Mouse (Mus musculus) embryonic stem cell, embryonic (primary cell): ENCODE data around the gene Gss.

Source experiments
- CTCF ChIA-PET, 4 experiments: fragments of 300-600 bp in 2 of 4; fragments of 350-600 bp in 2 of 4; sonication (Branson Sonifier 250); formaldehyde crosslinking; loops; one replicate each; lab custom pipeline; 2022; ENCODE audit warnings: inconsistent platforms in 2 of 4; lab: Charles Lee
- POLR2A ChIA-PET, 4 experiments: fragments of 300-600 bp in 2 of 4; fragments of 350-600 bp in 2 of 4; sonication (Branson Sonifier 250); formaldehyde crosslinking; loops; one replicate each; lab custom pipeline; 2022; ENCODE audit warnings: antibody characterized with exemption in 4 of 4, inconsistent platforms in 1 of 4; lab: Charles Lee

The Gss gene

GRCm38 (mm10) chr2:155574700-155575099 is 17.9 kb downstream of the Gss start:
- POLR2A ChIA-PET, result interaction anchor here in 1 of 4 experiments (1.6 kb wide), 1 partner anchor 10 kb away, joined by 4 read pairs; no protein-coding TSS in a partner anchor
- CTCF ChIA-PET, result interaction anchor here in 2 of 4 experiments (0.8 to 1.7 kb wide), 2 partner anchors 9 to 10 kb away, joined by 3 to 9 read pairs; no protein-coding TSS in a partner anchor

DNA sequence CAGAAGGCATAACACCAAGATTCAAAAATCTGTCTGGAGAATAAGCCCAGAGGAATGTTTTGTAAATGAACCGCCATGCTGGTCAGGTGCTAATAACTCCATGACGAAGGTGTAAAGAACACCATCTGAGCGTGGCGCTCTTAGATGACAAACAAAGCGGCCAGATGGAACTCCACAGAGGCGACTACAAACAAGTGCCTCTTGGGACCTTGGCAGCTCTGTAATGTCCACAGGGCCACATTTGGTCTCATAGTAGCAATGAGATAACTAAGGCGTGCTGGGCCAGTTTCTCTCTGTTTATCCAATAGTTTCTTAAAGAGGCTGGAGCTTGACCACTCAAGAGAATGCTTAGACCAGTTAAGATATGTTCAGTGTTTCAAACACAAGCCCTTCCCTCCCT is 18.6 kb downstream of the Gss start:
- POLR2A ChIA-PET, result interaction anchor here in 3 of 4 experiments (0.7 to 2.7 kb wide), 3 partner anchors 9 to 83 kb away, joined by 4 to 9 read pairs (median 5); no protein-coding TSS in a partner anchor
- CTCF ChIA-PET, result interaction anchor here in 3 of 4 experiments (0.5 to 1.7 kb wide), 4 partner anchors 10 to 55 kb away, joined by 3 to 9 read pairs (median 4); no protein-coding TSS in a partner anchor

GRCm38 (mm10) chr2:155573001-155573400 is 19.6 kb downstream of the Gss start:
- POLR2A ChIA-PET, result interaction anchor here in 3 of 4 experiments (0.7 to 2.7 kb wide), 9 partner anchors 10 to 457 kb away, joined by 3 to 9 read pairs (median 4); partner anchors contain the start of gene Gss (in 1 of the 3)
- CTCF ChIA-PET, result interaction anchor here in 3 of 4 experiments (0.6 to 1.5 kb wide), 6 partner anchors 11 to 632 kb away, joined by 3 to 4 read pairs (median 4); no protein-coding TSS in a partner anchor

DNA sequence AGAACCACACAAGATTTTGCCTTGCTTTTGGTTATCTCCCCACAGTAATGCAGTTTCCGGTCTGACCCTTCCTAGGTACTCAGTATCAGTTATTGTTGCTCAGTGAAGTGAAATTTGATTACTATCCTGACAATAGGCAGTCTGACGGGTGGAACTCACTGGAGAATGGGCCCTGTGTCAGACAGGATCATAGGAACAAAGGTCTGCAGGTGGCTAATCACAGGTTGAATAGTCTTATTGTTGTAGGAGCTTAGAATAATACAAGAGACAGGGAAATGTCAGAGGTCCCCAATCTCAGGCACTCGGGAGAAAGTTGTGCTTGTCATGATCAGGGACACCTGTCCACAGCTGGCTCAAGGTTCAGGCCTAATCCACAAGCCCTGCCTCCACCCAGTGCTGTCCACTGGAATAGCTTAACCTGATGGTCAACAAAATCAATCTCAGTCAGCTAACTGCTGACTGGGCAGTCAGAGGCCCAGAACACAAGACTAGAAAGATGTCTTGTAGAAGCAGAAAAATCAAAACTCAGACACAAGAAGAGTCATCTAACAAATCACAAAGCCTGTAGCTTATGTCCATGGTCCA is 23.3 kb downstream of the Gss start:
- ChIA-PET CTCF (interaction anchor here (0.5 to 2.2 kb wide), 16 partner anchors 15 to 353 kb away, joined by 3 to 12 read pairs (median 4); partner anchors contain the start of genes Ggt7 (in 3 of the 4) and Acss2 (in 2 of the 4)), POLR2A (interaction anchor here in 3 of 4 experiments (0.6 to 2.1 kb wide), 16 partner anchors 9 to 301 kb away, joined by 3 to 18 read pairs (median 4); partner anchors contain the start of genes Gss (in 1 of the 3) and Myh7b (in 1 of the 3))

- POLR2A ChIA-PET, result interaction anchor here in 1 of 4 experiments (0.6 to 1.3 kb wide), 8 partner anchors 8 to 308 kb away, joined by 3 to 5 read pairs (median 3); partner anchors contain the start of genes Acss2 and Ggt7
- CTCF ChIA-PET, result no interaction called here
Observed at GRCm38 (mm10) chr2:155567751-155568150, 24.9 kb downstream of the Gss start.

DNA sequence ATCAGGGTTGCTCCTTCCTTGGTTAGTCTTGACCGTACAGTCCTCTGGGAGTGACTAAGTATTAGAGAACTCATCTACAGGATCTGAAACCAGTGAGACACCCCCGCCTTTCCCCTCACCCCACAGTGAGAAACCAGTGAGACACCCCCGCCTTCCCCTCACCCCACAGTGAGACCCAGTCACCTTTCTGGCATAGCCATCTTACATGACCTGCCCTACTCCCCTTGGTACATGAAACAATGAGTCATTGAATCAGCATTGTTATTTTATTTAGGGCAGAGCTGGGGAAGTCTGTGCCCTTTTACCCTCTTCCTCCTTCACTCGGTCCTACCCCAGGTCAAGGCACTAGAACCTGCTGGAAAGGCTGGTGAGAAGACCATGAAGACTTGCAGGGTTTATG is 29.7 kb downstream of the Gss start:
- CTCF ChIA-PET, result interaction anchor here in 2 of 4 experiments (0.7 kb wide), 2 partner anchors 11 to 20 kb away, joined by 3 read pairs; no protein-coding TSS in a partner anchor
- POLR2A ChIA-PET, result interaction anchor here in 2 of 4 experiments (0.6 to 1.4 kb wide), 5 partner anchors 21 to 55 kb away, joined by 3 to 5 read pairs (median 4); partner anchors contain the start of gene Gss (in 1 of the 2)

DNA sequence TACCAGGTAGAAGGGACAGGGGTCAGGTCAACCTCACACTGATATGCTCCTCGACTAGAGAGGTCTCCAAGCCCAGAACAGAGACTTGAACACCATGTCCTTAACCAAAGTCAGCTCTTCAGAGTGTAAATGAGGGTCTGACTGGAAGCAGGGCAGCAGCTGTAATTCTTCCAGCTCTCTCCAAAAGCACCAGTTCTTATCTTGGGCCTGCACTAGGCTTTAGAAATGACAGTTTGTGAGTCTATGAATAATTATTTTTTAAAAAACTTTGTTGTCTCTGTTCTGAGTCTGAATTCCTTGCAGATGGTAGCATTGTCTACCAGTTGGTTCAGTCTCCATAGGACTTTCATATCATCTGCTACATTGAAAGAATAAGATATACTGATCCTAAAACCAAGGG is 30.4 kb downstream of the Gss start:
- CTCF ChIA-PET, result interaction anchor here in 1 of 4 experiments (0.7 kb wide), 1 partner anchor 12 kb away, joined by 3 read pairs; no protein-coding TSS in a partner anchor
- POLR2A ChIA-PET, result interaction anchor here in 1 of 4 experiments (1.4 kb wide), 1 partner anchor 22 kb away, joined by 5 read pairs; no protein-coding TSS in a partner anchor

DNA sequence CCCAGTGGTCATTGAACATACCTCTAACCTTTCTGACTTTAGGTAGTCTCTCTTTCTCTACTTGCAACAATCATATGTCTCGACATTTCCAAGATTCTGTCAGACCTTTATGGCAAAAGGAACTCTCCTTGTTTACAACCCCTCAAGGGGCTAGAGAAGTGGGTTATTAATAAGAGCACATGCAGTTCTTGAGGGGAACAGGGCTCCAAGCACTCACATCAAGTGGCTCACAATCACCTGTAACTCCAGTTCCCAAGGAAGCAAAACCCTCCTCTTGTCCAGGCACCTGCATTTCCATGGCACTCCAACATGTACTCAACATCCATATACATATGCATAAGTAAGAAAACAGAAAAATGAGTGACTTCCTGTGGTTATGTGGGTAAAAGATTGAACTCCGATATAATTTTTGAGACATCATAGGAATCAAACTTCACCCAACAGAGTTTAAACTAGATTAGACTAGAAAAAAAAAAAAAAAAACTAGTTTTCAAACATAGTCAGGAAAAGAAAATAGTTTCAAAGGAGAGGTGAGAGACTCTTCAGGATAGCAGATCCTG is 38.1 kb downstream of the Gss start:
- ChIA-PET CTCF (interaction anchor here in 2 of 4 experiments (0.7 to 1.0 kb wide), 2 partner anchors 22 to 73 kb away, joined by 3 read pairs; no protein-coding TSS in a partner anchor), POLR2A (interaction anchor here in 1 of 4 experiments (0.7 to 1.2 kb wide), 2 partner anchors 15 to 67 kb away, joined by 3 to 4 read pairs; no protein-coding TSS in a partner anchor)

GRCm38 (mm10) chr2:155552949-155553354 is 39.7 kb downstream of the Gss start:
- ChIA-PET CTCF (interaction anchor here in 3 of 4 experiments (0.5 to 1.2 kb wide), 3 partner anchors 35 to 840 kb away, joined by 3 to 5 read pairs (median 4); partner anchors contain the start of genes Acss2 (in 1 of the 3), Ggt7 (in 1 of the 3) and Mmp24 (in 1 of the 3)), POLR2A (interaction anchor here in 1 of 4 experiments (0.5 kb wide), 1 partner anchor 371 kb away, joined by 4 read pairs; no protein-coding TSS in a partner anchor)

GRCm38 (mm10) chr2:155552336-155552735 is 40.3 kb downstream of the Gss start:
- CTCF ChIA-PET, result interaction anchor here in 2 of 4 experiments (0.5 to 1.2 kb wide), 2 partner anchors 34 to 840 kb away, joined by 4 to 5 read pairs; partner anchors contain the start of genes Acss2 (in 1 of the 2) and Ggt7 (in 1 of the 2)

GRCm38 (mm10) chr2:155546955-155547354 is 45.7 kb downstream of the Gss start:
- ChIA-PET POLR2A (interaction anchor here in 2 of 4 experiments (0.6 to 1.2 kb wide), 2 partner anchors 18 to 634 kb away, joined by 3 to 6 read pairs; no protein-coding TSS in a partner anchor), CTCF (no interaction called here)

More at GRCm38 (mm10) chr2:155552336-155552735, 40.3 kb downstream of the Gss start:
- POLR2A ChIA-PET, result interaction anchor here in 1 of 4 experiments (0.5 kb wide), 1 partner anchor 372 kb away, joined by 4 read pairs; no protein-coding TSS in a partner anchor

DNA sequence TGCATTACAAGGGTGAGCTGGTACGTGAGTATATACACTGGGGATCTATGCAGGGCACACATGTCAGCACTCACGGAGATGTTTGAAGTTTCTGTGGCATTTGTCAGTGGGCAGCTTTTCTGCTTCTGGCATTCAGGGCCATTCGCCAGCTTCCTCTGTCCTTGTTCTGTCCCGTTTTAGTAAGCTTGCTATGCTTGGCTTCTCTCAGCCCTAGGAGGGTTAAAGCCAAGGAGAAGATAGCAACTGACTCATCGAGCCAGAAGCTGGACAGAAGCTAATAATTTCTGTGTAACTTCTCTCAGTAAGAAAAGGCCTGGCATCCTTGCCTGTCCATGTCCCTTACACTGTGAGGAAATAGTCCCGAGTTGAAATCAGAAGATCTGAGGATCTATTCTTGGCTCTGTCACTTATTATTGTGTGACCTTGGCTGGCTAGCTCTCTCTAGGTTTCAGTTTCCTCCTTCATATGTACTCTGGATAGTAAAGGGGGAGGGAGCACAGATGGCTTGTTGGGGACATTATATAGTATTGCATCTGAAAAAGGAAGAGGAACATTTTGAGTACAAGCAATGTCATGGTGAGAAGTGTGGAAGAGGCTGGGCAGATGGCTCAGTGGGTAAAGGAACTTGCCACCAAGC is 51.7 kb downstream of the Gss start:
- CTCF ChIA-PET, result interaction anchor here in 2 of 4 experiments (0.6 to 1.1 kb wide), 5 partner anchors 23 to 663 kb away, joined by 3 to 5 read pairs (median 3); partner anchors contain the start of genes Acss2 (in 1 of the 2) and Ggt7 (in 1 of the 2)
- POLR2A ChIA-PET, result interaction anchor here in 2 of 4 experiments (0.8 to 1.2 kb wide), 3 partner anchors 23 to 83 kb away, joined by 3 read pairs; partner anchors contain the start of genes Acss2 (in 1 of the 2) and Ggt7 (in 1 of the 2)

DNA sequence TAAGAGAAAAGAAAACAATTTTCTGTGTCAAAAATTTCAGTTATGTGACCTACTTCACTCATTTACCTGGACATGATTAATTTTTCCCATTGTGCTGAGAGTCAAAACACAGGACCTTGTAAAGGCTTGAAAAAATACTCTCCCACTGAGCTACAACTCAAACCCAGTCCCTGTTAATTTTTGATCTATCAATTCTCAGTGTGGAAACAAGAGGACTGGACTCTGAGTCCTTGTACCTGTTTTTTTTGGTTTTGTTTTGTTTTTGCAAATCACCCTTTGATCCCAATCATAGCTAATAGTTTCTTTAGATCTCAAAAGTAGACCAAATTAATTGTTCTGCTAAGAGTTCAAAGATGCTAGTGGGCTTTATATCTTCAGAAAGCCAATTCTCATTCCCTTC is 52.9 kb downstream of the Gss start:
- POLR2A ChIA-PET, result no interaction called here
- CTCF ChIA-PET, result no interaction called here

DNA sequence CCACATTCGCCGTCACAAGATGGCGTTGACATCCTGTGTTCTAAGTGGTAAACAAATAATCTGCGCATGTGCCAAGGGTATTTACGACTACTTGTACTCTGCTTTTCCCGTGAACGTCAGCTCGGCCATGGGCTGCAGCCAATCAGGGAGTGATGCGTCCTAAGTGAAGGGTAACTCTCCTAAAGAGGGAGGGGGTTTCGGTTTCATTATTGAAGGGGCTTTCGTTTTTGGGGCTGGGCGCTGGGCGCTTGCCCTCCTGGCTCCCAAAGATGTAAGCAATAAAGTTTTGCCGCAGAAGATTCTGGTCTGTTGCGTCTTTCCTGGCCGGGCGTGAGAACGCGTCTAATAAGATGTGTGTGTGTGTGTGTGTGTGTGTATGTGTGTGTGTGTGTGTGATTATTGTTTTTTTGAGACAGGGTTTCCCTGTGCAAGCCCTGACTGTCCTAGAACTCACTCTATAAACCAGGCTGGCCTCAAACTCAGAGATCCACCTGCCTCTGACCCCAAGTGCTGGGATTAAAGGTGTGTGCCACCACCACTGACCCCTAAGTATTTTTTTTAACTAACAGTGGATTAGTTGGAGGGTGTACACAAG is 54.0 kb downstream of the Gss start:
- POLR2A ChIA-PET, result interaction anchor here in 2 of 4 experiments (0.7 kb wide), 3 partner anchors 12 to 238 kb away, joined by 3 to 4 read pairs (median 3); no protein-coding TSS in a partner anchor
- CTCF ChIA-PET, result interaction anchor here in 2 of 4 experiments (0.7 to 1.6 kb wide), 2 partner anchors 81 to 92 kb away, joined by 3 to 4 read pairs; no protein-coding TSS in a partner anchor

- ChIA-PET CTCF (interaction anchor here in 2 of 4 experiments (0.7 to 1.6 kb wide), 2 partner anchors 82 to 93 kb away, joined by 3 to 4 read pairs; no protein-coding TSS in a partner anchor), POLR2A (interaction anchor here in 3 of 4 experiments (0.6 to 1.4 kb wide), 6 partner anchors 12 to 395 kb away, joined by 3 to 4 read pairs (median 3); partner anchors contain the start of genes Acss2 (in 1 of the 3) and Ggt7 (in 1 of the 3))
Observed at GRCm38 (mm10) chr2:155537761-155538462, 54.7 kb downstream of the Gss start.

DNA sequence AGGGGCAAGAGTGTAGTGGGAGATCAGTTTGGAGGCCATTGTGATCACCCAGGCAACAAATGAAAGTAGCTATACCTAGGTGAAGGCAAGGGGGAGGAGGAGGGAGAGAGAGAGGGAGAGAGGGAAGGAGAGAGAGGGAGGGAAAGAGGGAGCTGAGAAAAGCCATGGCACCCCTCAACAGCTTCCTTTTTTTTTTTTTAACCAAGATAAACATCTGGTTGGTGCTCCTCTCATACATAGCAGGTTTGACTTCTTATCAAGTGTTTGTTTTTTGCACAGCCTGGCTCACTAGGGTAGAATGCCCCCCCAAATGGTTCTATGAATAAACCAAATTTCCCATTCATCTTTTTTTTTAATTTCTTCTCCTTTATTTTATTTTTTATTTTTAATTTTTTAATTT is 56.3 kb downstream of the Gss start:
- ChIA-PET POLR2A (interaction anchor here in 1 of 4 experiments (0.7 to 2.7 kb wide), 2 partner anchors 19 to 97 kb away, joined by 3 to 8 read pairs; partner anchors contain the start of genes Acss2 and Ggt7), CTCF (interaction anchor here in 2 of 4 experiments (0.7 to 1.4 kb wide), 2 partner anchors 15 to 18 kb away, joined by 4 to 5 read pairs; partner anchors contain the start of genes Acss2 (in 1 of the 2) and Ggt7 (in 1 of the 2))
